Mouse (Mus musculus) stomach, embryonic 15.5 days (tissue): Measurements from ENCODE around the gene Gm49601. TPM values are rescaled to one million over a fixed set of nuclear protein-coding genes. Genes with fewer than 3 reads are reported as not detected.

Experiments
- ATAC-seq: fragments of 200-750 bp; cut with Nextera tagmentation; 2 replicates; pipeline ENCODE4 v1.8.0; 2017; ENCODE audit warnings: low read depth, moderate number of reproducible peaks, moderate TSS enrichment; ENCODE audit not compliant: insufficient read depth, low FRiP score
- H3K27ac ChIP-seq: fragments of 300-500 bp; sonication (generic); 2 replicates; pipeline ENCODE4 v1.5.1; 2015; ENCODE audit warnings: mild to moderate bottlenecking, inconsistent platforms
- H3K27me3 ChIP-seq: fragments of 300-500 bp; sonication (generic); replicated peaks from 2 replicates; pipeline ENCODE4 v1.6.1; 2015; ENCODE audit warnings: inconsistent platforms
- H3K36me3 ChIP-seq: fragments of 300-500 bp; sonication (generic); 2 replicates; pipeline ENCODE4 v1.6.1; 2015; ENCODE audit warnings: inconsistent platforms
- H3K4me1 ChIP-seq: fragments of 300-500 bp; sonication (generic); 2 replicates; pipeline ENCODE4 v1.6.1; 2015; ENCODE audit warnings: inconsistent platforms
- H3K4me2 ChIP-seq: fragments of 300-500 bp; sonication (generic); 2 replicates; pipeline ENCODE4 v1.6.1; 2015; ENCODE audit warnings: mild to moderate bottlenecking, inconsistent platforms
- H3K4me3 ChIP-seq: fragments of 300-500 bp; sonication (generic); replicated peaks from 2 replicates; pipeline ENCODE4 v1.5.1; 2015; ENCODE audit warnings: inconsistent platforms
- H3K9ac ChIP-seq: fragments of 300-500 bp; sonication (generic); 2 replicates; pipeline ENCODE4 v1.6.1; 2015; ENCODE audit warnings: inconsistent platforms
- H3K9me3 ChIP-seq: fragments of 300-500 bp; sonication (generic); 2 replicates; pipeline ENCODE4 v1.6.1; 2016; ENCODE audit warnings: inconsistent platforms
- WGBS: fragments of 180-500 bp; shearing (Covaris S2); methylation state at CpG from one replicate; pipeline ENCODE4 v1.1.7; 2015; 5-methylcytosine and 5-hydroxymethylcytosine counted together
- polyA plus RNA-seq: library from polyadenylated mRNA; unstranded; fragments of >200 nt; fragmentation: Nextera tagmentation; extraction: Ambion mirVana; gene quantifications from 2 replicates; pipeline ENCODE4 v1.2.1, GENCODE M21; 2015

Gm49601 gene
- polyA plus RNA-seq = 2.6 and 3.4 TPM in 2 replicates

GRCm38 (mm10) chr16:18626376-18626878, at the start of gene Gm49601:
Gene Gm49601, minus strand, starts transcription at chr16:18626427.
- Histone ChIP-seq H3K9ac (peak within 1 kb of the TSS; percentile 29), H3K9me3 (no peaks in the 10 kb centered on the region), H3K36me3 (no peaks in the 10 kb centered on the region), H3K4me3 (peak within 1 kb of the TSS; percentile 53), H3K27ac (no peak within 1 kb of the TSS), H3K27me3 (peaks cover 50% of the 10 kb centered on the region), H3K4me2 (peak within 1 kb of the TSS; percentile 92), H3K4me1 (peaks cover 35% of the 10 kb centered on the region)
- peak; percentile 47; the same call in 1 of the 2 replicates for ATAC-seq
- WGBS = under 1% methylated on average over 65 of the region's 65 CpGs

DNA sequence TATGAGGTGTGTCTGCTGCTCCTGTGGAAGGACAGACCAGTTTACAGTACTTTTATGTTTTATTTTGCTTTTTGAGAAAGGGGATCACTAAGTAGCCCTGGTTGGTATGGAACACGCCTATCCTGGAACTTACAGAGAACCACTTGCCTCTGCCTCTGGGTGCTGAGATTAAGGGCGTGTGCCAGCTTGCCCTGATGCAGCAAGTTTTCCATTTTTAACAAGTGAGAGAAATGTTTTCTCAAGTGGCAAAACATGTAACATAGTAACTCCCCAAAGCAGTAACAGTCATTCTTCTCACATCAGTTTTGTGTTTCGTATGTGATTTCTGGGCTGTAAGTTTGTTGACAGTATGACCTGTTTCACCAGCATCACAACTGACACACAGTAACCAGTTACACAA, 46.8 kb upstream of the Gm49601 start:
- H3K4me3 ChIP-seq = no peak overlapping the region
- no peak overlapping the region for H3K27ac ChIP-seq
- H3K4me1 ChIP-seq = no peaks in the 10 kb centered on the region
- WGBS = 79% methylated on average over 3 of the region's 3 CpGs
- H3K9ac ChIP-seq = no peak overlapping the region
- no peaks in the 10 kb centered on the region for H3K9me3 ChIP-seq
- H3K27me3 ChIP-seq = no peaks in the 10 kb centered on the region
- H3K36me3 ChIP-seq = no peaks in the 10 kb centered on the region
- no peak for ATAC-seq
- no peak overlapping the region for H3K4me2 ChIP-seq

GRCm38 (mm10) chr16:18672027-18672426, 45.8 kb upstream of the Gm49601 start:
- ATAC-seq = no peak
- Histone ChIP-seq H3K27me3 (no peaks in the 10 kb centered on the region), H3K9ac (no peak overlapping the region), H3K4me1 (no peaks in the 10 kb centered on the region), H3K4me2 (no peak overlapping the region), H3K27ac (no peak overlapping the region), H3K9me3 (no peaks in the 10 kb centered on the region), H3K4me3 (no peak overlapping the region), H3K36me3 (no peaks in the 10 kb centered on the region)
- 44% methylated on average over 5 of the region's 5 CpGs for WGBS

- Histone ChIP-seq H3K4me2 (no peak overlapping the region), H3K36me3 (no peaks in the 10 kb centered on the region), H3K9ac (no peak overlapping the region), H3K4me3 (no peak overlapping the region), H3K9me3 (no peaks in the 10 kb centered on the region), H3K27ac (no peak overlapping the region), H3K27me3 (no peaks in the 10 kb centered on the region), H3K4me1 (no peaks in the 10 kb centered on the region)
- WGBS = 66% methylated on average over 6 of the region's 6 CpGs
- ATAC-seq = no peak
Observed at GRCm38 (mm10) chr16:18669914-18670313, 43.7 kb upstream of the Gm49601 start.

DNA sequence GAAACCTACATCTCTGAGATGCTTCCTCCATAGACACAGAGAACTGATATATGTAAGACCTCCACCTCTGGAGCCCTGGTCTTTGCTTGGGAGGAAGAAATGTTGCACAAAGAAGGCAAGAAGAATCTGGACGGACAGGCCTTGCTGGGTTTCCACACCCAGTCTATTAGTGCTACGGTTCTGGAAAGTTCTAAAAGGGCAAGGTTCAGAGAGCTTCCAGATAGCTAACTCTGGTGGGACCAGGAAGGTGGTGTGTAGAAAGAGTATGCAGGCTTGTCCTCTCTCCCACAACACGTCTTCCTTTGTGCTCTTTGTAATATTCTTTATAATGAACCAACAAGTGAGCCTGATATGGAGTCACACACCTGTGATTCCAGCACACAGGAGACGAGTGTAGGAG, 32.4 kb upstream of the Gm49601 start:
- H3K27ac ChIP-seq = no peak overlapping the region
- no peak for ATAC-seq
- H3K36me3 ChIP-seq = no peaks in the 10 kb centered on the region
- no peaks in the 10 kb centered on the region for H3K27me3 ChIP-seq
- H3K4me3 ChIP-seq = no peak overlapping the region
- WGBS = 67% methylated on average over 4 of the region's 4 CpGs
- no peak overlapping the region for H3K4me2 ChIP-seq
- no peak overlapping the region for H3K9ac ChIP-seq
- H3K9me3 ChIP-seq = no peaks in the 10 kb centered on the region
- no peaks in the 10 kb centered on the region for H3K4me1 ChIP-seq

DNA sequence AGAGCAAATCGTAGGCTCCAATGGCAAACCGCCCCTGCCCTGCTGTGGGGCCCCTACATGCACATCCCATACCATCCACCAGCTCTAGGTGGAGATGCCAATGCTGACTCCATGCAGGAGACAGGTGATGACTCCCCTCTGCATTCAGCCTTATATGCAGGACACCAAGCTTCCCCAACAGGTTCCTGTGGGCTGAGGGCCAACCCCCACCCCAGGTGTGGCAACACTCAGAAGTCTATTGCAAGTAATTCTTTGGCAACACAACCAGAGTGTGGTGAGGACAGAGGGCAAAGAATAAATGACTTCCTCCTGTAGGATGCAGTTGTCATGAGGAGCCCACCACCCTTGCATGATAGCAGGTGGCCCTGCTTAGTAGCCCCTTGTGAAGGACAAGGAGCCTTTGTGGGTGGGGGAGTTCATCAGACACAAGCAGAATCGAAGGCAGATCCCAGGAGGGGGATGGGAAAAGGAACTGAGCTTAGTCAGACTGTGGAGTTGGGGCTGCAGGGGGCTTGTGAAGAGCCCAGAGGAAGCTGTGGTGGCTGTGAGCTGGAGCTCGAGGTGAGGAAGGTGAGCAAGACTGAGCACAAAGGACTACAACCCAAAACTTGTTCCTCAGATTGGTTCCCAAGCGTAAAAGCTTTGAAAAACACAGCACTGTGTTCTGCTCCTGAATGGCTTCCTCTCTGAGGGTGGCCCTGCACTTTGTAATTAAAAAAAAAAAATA, 29.3 kb upstream of the Gm49601 start:
- ATAC-seq = no peak
- Histone ChIP-seq H3K4me1 (no peaks in the 10 kb centered on the region), H3K27ac (no peak overlapping the region), H3K27me3 (no peaks in the 10 kb centered on the region), H3K36me3 (no peaks in the 10 kb centered on the region), H3K9me3 (no peaks in the 10 kb centered on the region), H3K4me3 (no peak overlapping the region), H3K9ac (no peak overlapping the region), H3K4me2 (no peak overlapping the region)
- 62% methylated on average over 5 of the region's 5 CpGs for WGBS

GRCm38 (mm10) chr16:18653290-18654160, 27.3 kb upstream of the Gm49601 start:
- no peak overlapping the region for H3K9ac ChIP-seq
- no peak overlapping the region for H3K4me2 ChIP-seq
- no peaks in the 10 kb centered on the region for H3K9me3 ChIP-seq
- no peaks in the 10 kb centered on the region for H3K4me1 ChIP-seq
- H3K27me3 ChIP-seq = no peaks in the 10 kb centered on the region
- H3K4me3 ChIP-seq = no peak overlapping the region
- H3K27ac ChIP-seq = no peak overlapping the region
- no peaks in the 10 kb centered on the region for H3K36me3 ChIP-seq
- ATAC-seq = no peak
- 79% methylated on average over 6 of the region's 6 CpGs for WGBS

GRCm38 (mm10) chr16:18649126-18649525, 22.9 kb upstream of the Gm49601 start:
- no peak overlapping the region for H3K27ac ChIP-seq
- 0 out of 2 replicates have a peak, but pooled peaks have one; percentile 22 for ATAC-seq
- H3K4me3 ChIP-seq = no peak overlapping the region
- no peaks in the 10 kb centered on the region for H3K4me1 ChIP-seq
- no peak overlapping the region for H3K9ac ChIP-seq
- H3K9me3 ChIP-seq = no peaks in the 10 kb centered on the region
- no peaks in the 10 kb centered on the region for H3K27me3 ChIP-seq
- WGBS = 56% methylated on average over 3 of the region's 3 CpGs
- H3K36me3 ChIP-seq = no peaks in the 10 kb centered on the region
- H3K4me2 ChIP-seq = no peak overlapping the region

- Histone ChIP-seq H3K4me3 (no peak overlapping the region), H3K27ac (no peak overlapping the region), H3K4me1 (no peaks in the 10 kb centered on the region), H3K36me3 (no peaks in the 10 kb centered on the region), H3K9ac (no peak overlapping the region), H3K4me2 (no peak overlapping the region), H3K27me3 (no peaks in the 10 kb centered on the region), H3K9me3 (no peaks in the 10 kb centered on the region)
- WGBS = 70% methylated on average over 6 of the region's 6 CpGs
- no peak; the same call in 1 of the 2 replicates for ATAC-seq
Observed at GRCm38 (mm10) chr16:18645329-18645728, 19.1 kb upstream of the Gm49601 start.

- Histone ChIP-seq H3K4me3 (no peak overlapping the region), H3K4me1 (no peaks in the 10 kb centered on the region), H3K4me2 (no peak overlapping the region), H3K36me3 (no peaks in the 10 kb centered on the region), H3K27ac (no peak overlapping the region), H3K27me3 (no peaks in the 10 kb centered on the region), H3K9me3 (no peaks in the 10 kb centered on the region), H3K9ac (no peak overlapping the region)
- ATAC-seq = no peak
- WGBS = 74% methylated on average over 4 of the region's 4 CpGs
Observed at GRCm38 (mm10) chr16:18644485-18644884, 18.3 kb upstream of the Gm49601 start.

DNA sequence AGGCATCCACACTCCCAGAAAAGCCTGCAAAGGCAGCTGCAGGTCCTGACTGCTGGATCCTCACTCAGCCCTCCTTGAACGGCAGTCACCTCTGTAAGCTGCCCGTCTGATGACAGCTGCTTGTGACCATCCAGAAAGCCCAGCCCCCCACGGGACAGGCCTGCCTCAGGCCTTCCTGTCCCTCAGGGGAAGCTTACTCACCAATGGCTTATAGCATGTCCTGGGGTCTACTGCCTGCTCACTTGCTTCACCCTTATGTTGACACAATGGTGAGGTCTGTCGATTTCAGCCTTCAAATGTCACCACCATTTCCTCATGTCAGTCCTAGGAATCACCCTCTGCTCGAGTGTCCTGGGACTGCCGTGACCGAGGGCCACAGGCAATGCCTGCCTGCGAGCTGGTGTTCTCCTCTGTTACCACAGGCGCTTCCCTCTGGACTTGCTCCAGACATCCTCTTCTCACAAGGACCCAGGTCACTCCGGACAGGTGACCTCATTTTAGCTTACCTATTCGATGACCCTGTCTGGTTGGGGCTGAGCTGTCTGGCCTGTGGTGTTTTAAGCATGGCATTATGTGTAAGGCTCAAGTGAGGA, 17.3 kb upstream of the Gm49601 start:
- Histone ChIP-seq H3K4me2 (no peak overlapping the region), H3K4me1 (no peaks in the 10 kb centered on the region), H3K36me3 (no peaks in the 10 kb centered on the region), H3K9ac (no peak overlapping the region), H3K27ac (no peak overlapping the region), H3K27me3 (no peaks in the 10 kb centered on the region), H3K9me3 (no peaks in the 10 kb centered on the region), H3K4me3 (no peak overlapping the region)
- 76% methylated on average over 11 of the region's 11 CpGs for WGBS
- ATAC-seq = no peak

DNA sequence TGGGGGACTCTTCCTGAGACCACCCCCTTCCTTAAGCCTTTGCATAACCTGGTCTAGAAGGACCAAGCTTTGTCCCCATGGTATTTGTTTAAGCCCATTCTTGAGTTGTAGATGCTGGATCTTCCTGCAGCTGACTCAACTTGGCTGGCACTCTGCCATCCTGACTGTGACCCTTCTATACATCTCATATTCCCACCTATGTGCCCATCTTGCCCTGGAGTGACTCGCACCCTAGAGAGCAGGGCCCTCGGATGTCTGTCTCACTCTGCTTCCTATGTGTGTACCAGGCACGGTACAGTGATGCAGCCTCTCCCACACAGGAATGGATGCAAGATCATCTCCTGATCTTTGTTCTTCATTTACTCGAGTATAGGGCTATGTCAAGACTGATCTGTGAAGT, 16.7 kb upstream of the Gm49601 start:
- ATAC-seq = no peak

More for the DNA sequence above, 16.7 kb upstream of the Gm49601 start:
- Histone ChIP-seq H3K4me3 (no peak overlapping the region), H3K36me3 (no peaks in the 10 kb centered on the region), H3K4me2 (no peak overlapping the region), H3K4me1 (no peaks in the 10 kb centered on the region), H3K9ac (no peak overlapping the region), H3K9me3 (no peaks in the 10 kb centered on the region), H3K27me3 (no peaks in the 10 kb centered on the region), H3K27ac (no peak overlapping the region)
- 76% methylated on average over 4 of the region's 4 CpGs for WGBS
